In genomic region chr11:71497863-71498262, GRCm38 (mm10) we compare ENCODE assay signal across 18 mouse cellular contexts.
DNase-seq lines count a peak whose midpoint lies in the region; ATAC-seq lines count a peak whose summit lies in the region.
"Had no signal": no experiment of that assay in that cellular context is flagged by ENCODE, and none has a peak within 500 bp of the region (broad histone marks: within the 10 kb centered on the region; RNA-seq: fewer than 3 reads in every experiment).

No protein-coding gene starts in this region.

- H3K4me2 ChIP-seq in embryonic facial prominence, embryonic 11.5 days (ENCODE audit: low read depth, low read length) = no peak overlapping the region
- no peak overlapping the region for H3K4me2 ChIP-seq in forebrain, embryonic 16.5 days (ENCODE audit: low read length)
- H3K4me2 ChIP-seq in neural tube, embryonic 13.5 days = no peak overlapping the region
- H3K4me2 ChIP-seq: heart, embryonic 15.5 days; limb, embryonic 15.5 days had no signal

- H3K27ac ChIP-seq in embryonic facial prominence, embryonic 11.5 days (replicated peaks; ENCODE audit: low read depth, low read length) = no peak overlapping the region
- H3K27ac ChIP-seq in forebrain, embryonic 16.5 days (ENCODE audit: low read length) = no peak overlapping the region
- peak overlapping the region; percentile 73 for H3K27ac ChIP-seq in midbrain, embryonic 10.5 days (replicated peaks)
- peak overlapping the region; percentile 49; the same call in 1 of the 2 replicates for H3K27ac ChIP-seq in neural tube, embryonic 13.5 days (replicated peaks)
- H3K27ac ChIP-seq: heart, embryonic 15.5 days; left cerebral cortex, adult 2 months; limb, embryonic 15.5 days had no signal

- H3K4me3 ChIP-seq in embryonic facial prominence, embryonic 11.5 days (ENCODE audit: low read depth, low read length) = no peak overlapping the region
- no peak overlapping the region for H3K4me3 ChIP-seq in forebrain, embryonic 16.5 days (replicated peaks; ENCODE audit: low read length)
- H3K4me3 ChIP-seq in midbrain, embryonic 10.5 days = no peak overlapping the region
- H3K4me3 ChIP-seq in neural tube, embryonic 13.5 days = no peak overlapping the region
- H3K4me3 ChIP-seq: erythroblast, embryonic 14.5 days; heart, embryonic 15.5 days; left cerebral cortex, adult 2 months; limb, embryonic 15.5 days had no signal

- 41% methylated on average over 5 of the region's 5 CpGs for WGBS in embryonic facial prominence, embryonic 11.5 days
- 3% methylated on average over 5 of the region's 5 CpGs for WGBS in forebrain, embryonic 16.5 days
- 29% methylated on average over 5 of the region's 5 CpGs for WGBS in midbrain, embryonic 10.5 days
- 13% methylated on average over 5 of the region's 5 CpGs for WGBS in neural tube, embryonic 13.5 days

- no peak overlapping the region for H3K9ac ChIP-seq in embryonic facial prominence, embryonic 11.5 days (replicated peaks; ENCODE audit: low read length)
- H3K9ac ChIP-seq in forebrain, embryonic 16.5 days (replicated peaks; ENCODE audit: low read depth, low read length) = no peak overlapping the region
- H3K9ac ChIP-seq in neural tube, embryonic 13.5 days = no peak overlapping the region
- H3K9ac ChIP-seq: heart, embryonic 15.5 days; limb, embryonic 15.5 days had no signal

- peak; percentile 62 for ATAC-seq in embryonic facial prominence, embryonic 11.5 days (replicated peaks; ENCODE audit: insufficient number of reproducible peaks, low FRiP score, low TSS enrichment, low read depth)
- ATAC-seq in forebrain, embryonic 16.5 days = peak; percentile 83; the same call in 1 of the 2 replicates
- peak; percentile 91 for ATAC-seq in neural tube, embryonic 13.5 days (ENCODE audit: low read depth)
- ATAC-seq: inflammation-experienced regulatory T-cells, adult 6 months; Patski had no signal

- H3K9me3 ChIP-seq in embryonic facial prominence, embryonic 11.5 days (replicated peaks; ENCODE audit: control insufficient read depth, low read length) = no peaks in the 10 kb centered on the region
- no peaks in the 10 kb centered on the region for H3K9me3 ChIP-seq in forebrain, embryonic 16.5 days (ENCODE audit: control insufficient read depth, low read length)
- no peaks in the 10 kb centered on the region for H3K9me3 ChIP-seq in midbrain, embryonic 10.5 days (replicated peaks)
- H3K9me3 ChIP-seq in neural tube, embryonic 13.5 days = no peaks in the 10 kb centered on the region
- H3K9me3 ChIP-seq: limb, embryonic 15.5 days had no signal

- H3K4me1 ChIP-seq in embryonic facial prominence, embryonic 11.5 days (ENCODE audit: control insufficient read depth, insufficient read depth, low read length) = no peaks in the 10 kb centered on the region
- peaks cover 9% of the 10 kb centered on the region; the same call in 1 of the 2 replicates for H3K4me1 ChIP-seq in forebrain, embryonic 16.5 days (replicated peaks; ENCODE audit: control insufficient read depth, insufficient read depth, low read length)
- H3K4me1 ChIP-seq in midbrain, embryonic 10.5 days = peaks cover 17% of the 10 kb centered on the region
- peaks cover 20% of the 10 kb centered on the region for H3K4me1 ChIP-seq in neural tube, embryonic 13.5 days (replicated peaks)
- H3K4me1 ChIP-seq: heart, embryonic 15.5 days; limb, embryonic 15.5 days had no signal

- H3K27me3 ChIP-seq in embryonic facial prominence, embryonic 11.5 days (ENCODE audit: control insufficient read depth, insufficient read depth, low read length) = no peaks in the 10 kb centered on the region
- no peaks in the 10 kb centered on the region for H3K27me3 ChIP-seq in forebrain, embryonic 16.5 days (replicated peaks; ENCODE audit: control insufficient read depth, insufficient read depth, low read length)
- H3K27me3 ChIP-seq in midbrain, embryonic 10.5 days (ENCODE audit: low read depth, poor library complexity, severe bottlenecking) = no peaks in the 10 kb centered on the region
- no peaks in the 10 kb centered on the region for H3K27me3 ChIP-seq in neural tube, embryonic 13.5 days
- H3K27me3 ChIP-seq: heart, embryonic 15.5 days; limb, embryonic 15.5 days; Patski had no signal

- peak; percentile 38 for DNase-seq in embryonic facial prominence, embryonic 11.5 days (ENCODE audit: low spot score)
- peak; percentile 32 for DNase-seq in midbrain, embryonic 10.5 days (ENCODE audit: low spot score)
- DNase-seq in frontal cortex, postnatal 25 days (ENCODE audit: low spot score in 2 of 2) = no peak
- DNase-seq in urinary bladder, adult 18-20 months (ENCODE audit: low spot score in 2 of 2) = no peak
- no peak for DNase-seq in spleen, postnatal 10 days (ENCODE audit: low spot score in 2 of 2)
- no peak for DNase-seq in gastrocnemius, postnatal 10 days
- DNase-seq: adrenal gland, adult 8-10 months; cerebellum, postnatal 25 days; kidney, postnatal 25 days; lung, postnatal 10 days had no signal

- H3K36me3 ChIP-seq in embryonic facial prominence, embryonic 11.5 days (replicated peaks; ENCODE audit: control insufficient read depth, insufficient read depth, low read depth, low read length) = no peaks in the 10 kb centered on the region
- H3K36me3 ChIP-seq in forebrain, embryonic 16.5 days (ENCODE audit: control insufficient read depth, insufficient read depth) = no peaks in the 10 kb centered on the region
- H3K36me3 ChIP-seq in midbrain, embryonic 10.5 days = no peaks in the 10 kb centered on the region
- no peaks in the 10 kb centered on the region for H3K36me3 ChIP-seq in neural tube, embryonic 13.5 days
- H3K36me3 ChIP-seq: heart, embryonic 15.5 days; limb, embryonic 15.5 days had no signal

Comparison
In these comparisons a context has a peak if more than half of its experiments do, and no peak if none do; other contexts are left out.
1. DNase-seq: peak in embryonic facial prominence, embryonic 11.5 days (single experiment) and midbrain, embryonic 10.5 days (single experiment); none in frontal cortex, postnatal 25 days (0 of 2), urinary bladder, adult 18-20 months (0 of 2), spleen, postnatal 10 days (0 of 2) and gastrocnemius, postnatal 10 days (single experiment).
2. H3K27ac ChIP-seq: peak in midbrain, embryonic 10.5 days (single experiment) and neural tube, embryonic 13.5 days (single experiment); none in embryonic facial prominence, embryonic 11.5 days (single experiment) and forebrain, embryonic 16.5 days (single experiment).
3. Peak in every context shown above with its lines, with median percentiles within 50 percentile points of each other: ATAC-seq.